Mouse (Mus musculus): Measurements from ENCODE around the gene Uvrag. TPM values are rescaled to one million over a fixed set of nuclear protein-coding genes. Genes with fewer than 3 reads are reported as not detected.

The Uvrag gene
- total RNA-seq, 2 experiments from 2014 or later: 28.2 to 28.3 TPM

DNA sequence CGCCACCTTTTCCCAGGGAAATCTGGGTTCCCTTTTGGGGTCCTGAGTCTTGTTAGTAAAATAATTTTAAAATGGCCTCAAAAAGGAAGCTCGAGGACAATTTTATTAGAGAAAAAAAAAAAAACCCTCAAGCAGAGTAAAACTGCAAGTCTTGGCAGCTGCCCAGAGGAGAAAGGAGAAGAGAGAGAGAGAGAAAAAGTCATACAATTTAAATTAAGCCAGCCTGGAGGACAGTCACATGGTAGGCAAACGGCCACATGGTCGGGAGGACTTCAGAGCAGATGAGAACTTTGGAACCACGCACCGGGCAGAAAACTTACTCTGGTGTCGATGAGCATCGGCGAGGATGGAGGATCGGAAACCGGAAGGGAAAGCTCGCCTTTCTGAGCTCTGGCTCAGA, 269.1 kb downstream of the Uvrag start:
- no peak for DNase-seq
- intact Hi-C loops (cut with DNase I): no loop called here

- DNase-seq: peak in 1 of 2 experiments; percentile 34
- intact Hi-C loops (cut with DNase I): no loop called here
Observed at GRCm38 (mm10) chr7:98870791-98871190, 270.1 kb downstream of the Uvrag start.

DNA sequence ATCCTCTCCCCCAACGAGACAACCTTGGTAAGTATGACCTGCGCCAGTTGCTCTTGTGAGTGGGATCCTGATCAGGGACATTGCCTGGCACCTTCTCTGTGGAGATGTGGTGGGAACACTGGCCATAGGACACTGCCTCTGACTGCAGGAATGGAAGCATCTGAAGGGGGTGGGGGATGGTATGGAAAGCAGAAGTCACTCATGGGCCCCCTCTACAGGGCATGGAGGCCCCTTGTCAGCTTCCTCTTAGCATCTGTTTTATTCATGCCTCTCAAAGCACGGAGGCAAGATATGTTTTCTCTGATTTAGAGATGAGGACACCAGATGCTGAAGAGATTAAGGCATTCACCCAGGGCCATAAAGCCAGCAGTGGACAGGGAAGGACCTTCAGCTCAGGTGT, 271.9 kb downstream of the Uvrag start:
- intact Hi-C loops (cut with DNase I): no loop called here
- no peak for DNase-seq

DNA sequence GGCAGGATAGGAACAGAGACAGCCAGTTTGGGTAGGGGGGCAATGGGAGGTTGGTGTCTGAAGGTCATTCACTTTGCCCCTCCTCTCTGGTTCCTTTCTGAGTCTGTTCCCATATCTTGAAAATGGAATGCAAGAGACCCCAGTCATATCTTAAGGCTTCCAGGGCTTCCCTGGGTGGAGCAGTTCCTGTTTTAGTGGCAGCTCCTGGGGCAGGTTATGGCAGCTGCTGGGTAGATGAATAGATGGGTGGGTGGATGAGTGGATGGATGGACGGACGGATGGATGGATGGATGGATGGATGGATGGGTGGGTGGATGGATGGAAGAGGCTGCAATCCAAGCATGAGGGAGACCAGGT, 273.2 kb downstream of the Uvrag start:
- no peak for DNase-seq
- intact Hi-C loops (cut with DNase I): no loop called here

DNA sequence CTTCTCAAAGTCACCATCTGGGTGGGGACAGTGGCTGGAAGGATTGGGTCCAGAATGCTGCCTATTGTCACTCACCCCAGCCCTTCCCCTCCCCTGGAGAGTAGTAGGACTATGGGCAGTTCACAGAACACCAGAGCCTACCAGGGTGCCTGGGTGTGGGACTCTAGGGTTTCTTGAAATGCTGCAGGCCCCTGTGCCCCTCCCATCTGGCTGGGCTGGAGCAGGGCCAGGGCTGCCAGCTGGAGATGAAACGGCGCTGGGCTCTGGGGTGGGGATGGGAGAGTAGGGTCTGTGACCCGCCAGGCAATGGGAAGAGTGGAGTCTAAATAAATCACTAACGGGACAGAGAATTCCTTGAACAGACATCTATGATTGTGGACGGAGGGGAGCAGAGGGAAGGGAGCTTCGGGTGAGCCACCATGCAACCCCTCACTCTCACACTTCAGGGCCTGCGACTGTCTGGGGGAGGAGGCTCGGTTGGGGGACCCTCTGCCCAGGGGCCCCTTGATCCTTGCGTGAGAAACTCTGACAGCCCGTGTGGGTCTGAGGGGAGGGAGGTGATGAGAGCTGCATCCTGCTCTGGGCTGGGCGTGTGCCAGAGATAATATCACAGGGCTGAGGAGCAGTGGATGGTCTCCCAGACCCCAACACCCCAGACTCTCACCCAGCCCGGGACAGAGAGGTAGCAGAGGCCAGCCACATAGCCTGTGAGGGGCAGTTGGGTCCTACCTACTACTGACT, 273.7 kb downstream of the Uvrag start:
- intact Hi-C loops (cut with DNase I): no loop called here
- no peak for DNase-seq

DNA sequence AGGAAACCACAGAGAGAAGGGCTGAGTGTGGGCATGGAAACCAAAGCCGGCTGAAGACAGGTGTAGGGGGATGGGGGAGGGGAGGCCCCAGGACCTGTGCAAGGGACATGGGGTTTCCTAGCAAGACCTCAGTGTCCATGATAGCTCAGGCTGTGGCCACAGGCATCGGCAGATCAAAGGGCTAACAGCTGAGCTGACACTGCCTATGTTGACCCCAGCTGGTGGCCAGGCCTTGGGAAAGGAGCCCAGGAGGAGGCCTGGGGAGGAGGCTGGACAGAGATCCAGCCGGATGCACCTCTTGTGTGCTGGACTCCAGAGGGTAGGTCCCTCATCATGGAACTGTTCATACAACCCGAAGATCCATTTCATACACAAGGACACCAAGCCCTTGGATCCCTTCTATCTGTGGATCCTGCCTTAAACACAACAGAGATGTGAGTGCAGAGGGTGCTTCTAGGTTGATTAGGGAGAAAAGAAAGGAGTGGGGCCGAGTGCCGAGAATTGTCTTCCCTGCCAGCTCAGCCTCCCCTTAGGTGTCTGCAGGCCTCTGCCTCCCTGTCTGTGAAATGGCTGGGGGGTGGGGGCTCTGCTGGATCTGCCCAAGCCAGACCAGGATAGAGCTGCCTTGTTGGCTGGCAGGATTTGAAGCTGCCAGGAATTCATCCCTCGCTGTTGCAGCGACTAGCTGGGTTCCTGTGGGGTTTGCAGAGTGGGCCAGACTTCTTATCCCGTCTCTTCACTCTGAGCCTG, 276.8 kb downstream of the Uvrag start:
- intact Hi-C loops (cut with DNase I): no loop called here
- peak in 1 of 2 experiments; percentile 52 for DNase-seq

DNA sequence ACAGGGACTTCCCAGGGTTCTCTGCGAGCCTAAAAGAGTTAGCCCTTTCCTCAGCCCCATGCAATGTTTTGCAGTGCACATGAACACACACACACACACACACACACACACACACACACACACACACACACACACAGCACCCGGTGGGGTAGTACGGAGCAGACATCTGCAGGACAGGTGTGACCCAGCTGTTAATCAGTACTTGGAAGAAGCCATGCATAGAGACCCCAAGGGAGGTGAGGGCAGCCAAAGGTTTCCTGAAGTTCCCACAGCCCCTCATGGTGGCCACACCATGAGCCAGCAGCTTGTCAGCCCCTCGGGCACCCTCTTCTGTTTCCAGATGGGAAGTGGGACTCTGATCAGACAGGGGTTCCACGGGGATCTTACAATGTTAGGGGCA, 277.9 kb downstream of the Uvrag start:
- intact Hi-C loops (cut with DNase I): no loop called here
- no peak for DNase-seq

GRCm38 (mm10) chr7:98861002-98861401, 279.9 kb downstream of the Uvrag start:
- DNase-seq: no peak
- intact Hi-C loops (cut with DNase I): no loop called here

GRCm38 (mm10) chr7:98857094-98857493, 283.8 kb downstream of the Uvrag start:
- DNase-seq: no peak
- intact Hi-C loops (cut with DNase I): no loop called here

GRCm38 (mm10) chr7:98856128-98856527, 284.8 kb downstream of the Uvrag start:
- no peak for DNase-seq
- intact Hi-C loops (cut with DNase I): no loop called here

DNA sequence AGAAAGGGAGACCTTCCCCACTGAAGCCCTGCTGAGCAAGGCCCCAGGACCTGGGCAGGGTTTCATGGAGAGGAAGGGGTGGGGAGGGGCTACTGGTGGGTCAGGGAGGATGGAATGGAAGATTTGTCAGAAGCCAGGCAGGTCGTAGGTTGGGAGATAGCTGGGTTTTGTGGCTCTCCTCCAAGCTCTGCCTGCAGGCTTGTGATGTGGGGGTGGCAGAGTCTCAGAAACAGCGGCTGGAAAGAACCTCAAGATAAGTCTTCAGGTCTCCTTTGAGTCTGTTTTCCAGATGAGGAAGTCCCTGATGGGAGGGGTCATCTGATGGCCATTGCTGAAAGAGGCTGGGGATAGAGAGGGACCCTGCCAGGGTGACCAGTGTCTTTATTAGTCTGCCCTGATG, 285.6 kb downstream of the Uvrag start:
- intact Hi-C loops (cut with DNase I): no loop called here
- DNase-seq: no peak

DNA sequence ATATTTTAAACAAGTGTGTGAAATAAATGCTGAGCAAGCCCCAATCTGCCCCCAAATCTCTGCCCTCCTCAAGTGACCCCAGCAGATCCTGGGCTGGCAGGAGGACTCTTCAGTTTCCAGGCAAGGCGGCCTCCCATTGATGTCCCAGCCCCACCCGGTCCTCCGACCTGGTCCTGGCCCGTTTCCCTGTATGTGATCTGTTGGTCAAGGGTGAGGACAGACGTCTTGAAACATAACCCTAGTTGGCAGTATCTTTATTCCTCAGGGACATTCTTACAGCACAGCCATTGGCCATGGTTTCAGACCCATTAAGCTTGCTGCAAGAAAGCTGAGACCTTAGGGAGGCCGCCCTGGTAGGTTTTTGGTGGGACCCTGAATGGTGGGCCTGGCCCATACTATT, 287.1 kb downstream of the Uvrag start:
- intact Hi-C loops (cut with DNase I): no loop called here
- DNase-seq: no peak

DNA sequence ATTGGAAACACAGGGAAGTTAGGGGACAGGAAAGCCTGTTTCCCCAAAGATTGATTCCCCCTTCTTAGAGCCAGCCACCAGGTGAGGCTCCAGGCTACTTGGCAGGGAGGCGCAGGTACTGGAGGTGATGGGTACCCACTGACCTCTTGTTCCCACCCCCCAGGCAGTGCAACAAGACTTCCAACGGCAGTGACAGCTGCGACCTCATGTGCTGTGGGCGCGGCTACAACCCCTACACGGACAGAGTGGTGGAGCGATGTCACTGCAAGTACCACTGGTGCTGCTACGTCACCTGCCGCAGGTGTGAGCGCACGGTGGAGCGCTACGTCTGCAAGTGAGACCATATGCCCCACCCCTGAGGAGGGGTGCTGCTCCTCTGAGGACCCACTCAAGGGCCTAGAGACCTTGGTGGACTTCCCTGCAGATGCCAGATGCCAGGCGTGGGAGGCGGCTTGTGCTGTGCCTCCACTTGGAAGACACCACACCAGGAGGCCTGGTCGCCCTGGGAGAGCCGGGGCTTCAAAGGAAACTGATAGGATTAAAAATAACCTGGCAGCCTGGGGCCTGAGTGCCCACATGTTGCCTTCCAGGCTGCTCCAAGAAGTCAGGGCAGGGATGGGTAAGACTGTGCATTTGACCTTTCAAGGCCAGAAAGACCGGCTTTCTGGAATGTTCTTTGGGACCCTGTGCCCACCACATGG, 287.8 kb downstream of the Uvrag start:
- DNase-seq: no peak
- intact Hi-C loops (cut with DNase I): no loop called here

DNA sequence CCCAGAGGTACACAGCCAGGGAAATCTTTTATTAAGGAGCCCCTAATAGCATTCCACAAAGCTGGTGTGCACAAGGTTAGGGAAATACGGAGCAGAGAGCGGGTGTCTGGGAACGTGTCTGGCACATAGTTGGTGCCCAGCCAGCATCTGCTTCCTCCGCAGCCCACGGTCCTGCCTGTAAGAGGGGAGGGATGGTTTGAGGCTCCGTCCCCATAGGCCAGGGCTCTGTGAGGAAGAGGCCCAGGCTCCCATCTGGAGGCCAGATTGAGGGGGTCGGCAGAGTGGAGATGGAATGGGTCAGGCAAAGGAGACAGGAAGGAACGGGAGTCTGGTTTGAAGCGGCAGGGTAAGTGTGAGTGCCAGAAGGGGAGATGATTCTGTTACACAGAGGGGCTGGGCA, 289.7 kb downstream of the Uvrag start:
- intact Hi-C loops (cut with DNase I): no loop called here
- peak; percentile 35 to 64 for DNase-seq

GRCm38 (mm10) chr7:98850388-98850787, 290.6 kb downstream of the Uvrag start:
- intact Hi-C loops (cut with DNase I): no loop called here
- DNase-seq: no peak

- DNase-seq: no peak
- intact Hi-C loops (cut with DNase I): no loop called here
Observed at GRCm38 (mm10) chr7:98848899-98849640, 291.9 kb downstream of the Uvrag start.

- intact Hi-C loops (cut with DNase I): no loop called here
- DNase-seq: no peak
Observed at GRCm38 (mm10) chr7:98843649-98844048, 297.3 kb downstream of the Uvrag start.

GRCm38 (mm10) chr7:98842997-98843396, 297.9 kb downstream of the Uvrag start:
- intact Hi-C loops (cut with DNase I): no loop called here
- DNase-seq: no peak

DNA sequence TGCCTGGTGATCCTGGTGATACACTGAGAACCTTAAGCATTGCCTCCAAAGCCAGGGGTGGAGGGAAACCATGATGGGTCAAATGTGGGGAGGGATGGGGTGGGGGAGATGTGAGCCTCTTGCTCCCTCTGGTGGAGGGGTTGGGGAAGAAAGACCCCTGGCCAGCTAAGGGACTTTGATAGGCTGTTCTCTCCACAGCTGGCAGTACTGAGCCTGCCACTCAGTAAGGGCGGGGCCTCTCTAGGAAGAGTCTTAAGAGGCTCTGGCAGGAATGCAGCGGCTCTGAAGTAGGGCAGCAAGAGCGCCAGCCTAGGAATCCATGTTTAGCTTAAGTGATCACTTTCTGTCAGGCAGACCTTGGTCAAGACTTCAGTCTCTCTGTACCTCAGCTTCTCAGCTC, 299.1 kb downstream of the Uvrag start:
- no peak for DNase-seq
- intact Hi-C loops (cut with DNase I): no loop called here

DNA sequence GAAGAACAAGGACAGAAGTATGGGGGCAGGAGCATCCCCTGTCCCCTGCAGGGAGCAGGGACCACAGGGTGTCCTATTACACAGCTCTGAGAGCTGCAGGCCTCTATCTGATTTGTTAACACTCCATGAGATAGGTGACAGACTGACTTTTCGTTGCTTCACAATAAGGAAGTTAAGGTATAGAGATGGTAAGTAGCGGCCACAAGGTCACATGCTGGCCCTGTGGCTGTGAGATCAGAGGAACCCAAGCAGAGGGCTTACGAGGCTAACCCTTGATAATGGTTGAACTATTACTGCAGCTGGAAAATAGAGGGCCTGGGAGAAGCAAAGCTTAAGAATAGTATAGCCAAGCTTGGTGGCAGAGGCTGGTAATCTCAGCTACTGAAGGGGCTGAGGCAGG, 300.2 kb downstream of the Uvrag start:
- DNase-seq: no peak
- intact Hi-C loops (cut with DNase I): no loop called here

GRCm38 (mm10) chr7:98839312-98839711, 301.6 kb downstream of the Uvrag start:
- intact Hi-C loops (cut with DNase I): loop anchor here (2.0 kb wide), 1 partner anchor 235 kb away; no protein-coding TSS in a partner anchor
- no peak for DNase-seq

All from heart, postnatal 14 days (tissue).